Mouse (Mus musculus) erythroblast, embryonic 14.5 days (primary cell): ENCODE results near the gene Dop1b.

Source experiments
- GATA1 ChIP-seq: IDR thresholded peaks from 2 replicates; pipeline ENCODE4 v1.6.1; 2012; ENCODE audit warnings: low read length, inconsistent platforms, mixed read lengths
- TAL1 ChIP-seq: IDR thresholded peaks from 3 replicates; pipeline ENCODE4 v1.6.1; 2012; ENCODE audit warnings: low read length, inconsistent platforms, mixed read lengths

DNA sequence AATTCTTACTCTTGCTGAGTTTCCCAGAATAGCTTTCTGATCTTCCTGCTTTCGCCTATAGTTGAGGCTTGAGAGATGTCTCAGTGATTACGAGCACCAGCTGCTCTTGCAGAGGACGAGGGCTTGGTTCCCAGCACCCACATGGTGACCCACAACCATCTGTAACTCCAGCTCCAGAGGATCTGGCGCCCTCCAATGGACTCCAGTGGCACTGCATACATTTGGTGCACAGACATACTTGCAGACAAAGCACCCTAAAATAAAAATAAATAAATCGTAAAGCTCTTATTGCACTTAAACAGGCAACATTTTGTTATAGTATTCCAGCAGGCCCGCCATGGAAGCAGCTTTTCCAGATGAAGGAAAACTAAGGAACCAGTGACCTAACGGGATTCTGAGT lies 72.5 kb downstream of the Dop1b start:
- TF ChIP-seq TAL1 (no peak), GATA1 (no peak)
